Mouse (Mus musculus) activated CD4-positive, CD25-positive, alpha-beta regulatory T cell, adult 4 months (primary cell): Measurements from ENCODE around the gene Ripk1. TPM values are rescaled to one million over a fixed set of nuclear protein-coding genes. Genes with fewer than 3 reads are reported as not detected.
A peak's percentile ranks its signal among the peaks of the same experiment; 100 is the strongest.

Experiments
- ATAC-seq: one replicate; pipeline ENCODE4 v1.8.0; 2017
- polyA plus RNA-seq, 2 experiments: library from polyadenylated mRNA; unstranded; fragments of 100-300 nt; shearing (Covaris generic); gene quantifications; one replicate each; pipeline ENCODE4 v1.2.1; 2017

The Ripk1 gene
- polyA plus RNA-seq, 2 experiments from 2014 or later, result 11.9 to 15.7 TPM

DNA sequence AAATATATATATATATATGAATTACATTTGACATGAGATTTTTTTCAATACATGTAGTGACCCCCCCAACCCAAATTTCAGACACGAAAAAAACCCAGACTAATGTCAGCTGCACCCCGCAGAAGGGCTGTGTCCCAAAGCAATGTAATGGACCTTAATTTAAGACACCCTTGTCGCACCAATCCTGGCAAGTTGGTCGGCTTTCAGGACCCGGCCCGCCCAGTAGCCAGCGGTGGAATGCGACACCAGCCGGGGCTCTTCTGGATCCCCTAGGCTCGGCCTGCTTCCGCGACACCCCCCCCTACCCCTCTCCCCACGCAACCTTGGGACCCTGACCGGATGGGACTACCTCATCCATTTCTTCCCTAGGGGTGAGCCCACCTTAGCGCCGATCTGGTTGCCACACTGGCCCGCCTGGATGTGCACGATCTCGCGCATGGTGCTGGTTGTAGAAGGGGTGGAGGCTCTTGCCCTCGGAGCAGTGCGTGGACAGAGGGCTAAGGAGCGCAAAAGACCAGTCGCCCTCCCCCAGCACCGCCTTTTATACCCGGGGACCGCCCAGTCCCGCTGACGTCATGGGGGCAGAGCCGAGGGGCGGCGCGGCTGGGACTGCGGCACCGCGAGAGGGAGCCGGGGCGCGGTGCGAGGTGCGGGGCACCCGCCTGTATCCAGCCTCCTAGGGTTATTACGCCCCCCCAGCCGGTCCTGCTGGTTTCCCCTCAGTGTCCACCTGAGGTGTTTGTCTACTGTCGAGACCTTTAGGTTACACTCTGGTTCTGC, 75.5 kb downstream of the Ripk1 start, which contains the start of gene Tubb2a:
Tubb2a (minus strand) TSS at position 516 of the 780 bp plus-strand sequence.
- peak; percentile 91 for ATAC-seq

- ATAC-seq, result peak; percentile 7
These were observed 76.5 kb downstream of the Ripk1 start for GRCm38 (mm10) chr13:34078500-34079280.

DNA sequence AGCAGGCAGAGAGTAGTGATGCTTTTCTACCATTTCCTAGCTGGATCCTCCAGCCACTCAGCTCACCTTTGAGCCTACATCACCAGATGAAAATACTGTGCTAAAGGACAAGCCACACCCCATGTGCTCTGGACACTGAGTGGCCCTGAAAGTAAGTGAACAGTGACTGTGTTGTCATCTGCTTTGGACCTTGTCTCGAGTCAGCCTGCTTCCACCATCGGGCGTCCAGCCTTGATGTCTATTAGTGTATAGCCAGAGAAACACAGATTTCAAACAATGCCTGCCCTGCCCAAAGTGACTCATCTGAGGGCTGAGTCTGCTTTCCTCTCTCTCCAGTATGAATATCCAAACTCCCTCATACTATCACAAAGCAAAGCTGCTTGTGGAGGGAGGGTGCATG, 77.6 kb downstream of the Ripk1 start:
- ATAC-seq, result no peak

- ATAC-seq, result no peak
These were observed 79.8 kb downstream of the Ripk1 start for GRCm38 (mm10) chr13:34081926-34082325.

GRCm38 (mm10) chr13:34084026-34084750, 82.0 kb downstream of the Ripk1 start:
- no peak for ATAC-seq

Other genes with a start within 250 kb of the Ripk1 start
- not detected for gene Serpinb6e, start 159.0 kb upstream of the Ripk1 start, polyA plus RNA-seq
- gene Serpinb6c, start 96.7 kb upstream of the Ripk1 start, polyA plus RNA-seq, result not detected
- gene Nqo2, start 37.7 kb upstream of the Ripk1 start, polyA plus RNA-seq, result 10 to 100 TPM in 1 of 2 experiments, 1 to 10 TPM in 1; 9.0 to 15.4 TPM
- gene Serpinb6a, start 431 bp downstream of the Ripk1 start, polyA plus RNA-seq, result 10 to 100 TPM; 36.4 to 41.2 TPM
- 10 to 100 TPM; 20.0 to 25.5 TPM for gene Bphl, start 35.2 kb downstream of the Ripk1 start, polyA plus RNA-seq
- 1 to 10 TPM; 4.7 to 5.4 TPM for gene Tubb2a, start 75.6 kb downstream of the Ripk1 start, polyA plus RNA-seq
- gene Tubb2b, start 128.1 kb downstream of the Ripk1 start, polyA plus RNA-seq, result 1 to 10 TPM in 1 of 2 experiments, under 1 TPM in 1; 0.69 to 1.0 TPM
- 10 to 100 TPM; 51.0 to 57.8 TPM for gene Psmg4, start 160.6 kb downstream of the Ripk1 start, polyA plus RNA-seq